Mouse (Mus musculus) E14TG2a.4 (cell line): ENCODE results near the gene Zfp764.

Source experiments
- CTCF ChIP-seq: conservative IDR thresholded peaks from 2 replicates; pipeline ENCODE4 v1.5.1; 2014; ENCODE audit warnings: low read length
- NANOG ChIP-seq: IDR thresholded peaks from 2 replicates; pipeline ENCODE4 v1.6.1; 2014; ENCODE audit warnings: borderline replicate concordance, low read length, mixed read lengths
- POU5F1 ChIP-seq: IDR thresholded peaks from 2 replicates; pipeline ENCODE4 v1.6.1; 2014; ENCODE audit warnings: low read length, borderline replicate concordance

- no peak for TF ChIP-seq CTCF
- TF ChIP-seq POU5F1 = no peak
- TF ChIP-seq NANOG = no peak
Measured at GRCm38 (mm10) chr7:127392251-127392824, 14.3 kb downstream of the Zfp764 start.
